Mouse (Mus musculus) layer of hippocampus, adult 11-12 months (tissue): Measurements from ENCODE around the gene Cluap1.

ENCODE experiments used
- DNase-seq: peaks from one replicate; pipeline ENCODE4 v3.0.0; 2022; ENCODE audit warnings: low spot score

Cluap1 gene

DNA sequence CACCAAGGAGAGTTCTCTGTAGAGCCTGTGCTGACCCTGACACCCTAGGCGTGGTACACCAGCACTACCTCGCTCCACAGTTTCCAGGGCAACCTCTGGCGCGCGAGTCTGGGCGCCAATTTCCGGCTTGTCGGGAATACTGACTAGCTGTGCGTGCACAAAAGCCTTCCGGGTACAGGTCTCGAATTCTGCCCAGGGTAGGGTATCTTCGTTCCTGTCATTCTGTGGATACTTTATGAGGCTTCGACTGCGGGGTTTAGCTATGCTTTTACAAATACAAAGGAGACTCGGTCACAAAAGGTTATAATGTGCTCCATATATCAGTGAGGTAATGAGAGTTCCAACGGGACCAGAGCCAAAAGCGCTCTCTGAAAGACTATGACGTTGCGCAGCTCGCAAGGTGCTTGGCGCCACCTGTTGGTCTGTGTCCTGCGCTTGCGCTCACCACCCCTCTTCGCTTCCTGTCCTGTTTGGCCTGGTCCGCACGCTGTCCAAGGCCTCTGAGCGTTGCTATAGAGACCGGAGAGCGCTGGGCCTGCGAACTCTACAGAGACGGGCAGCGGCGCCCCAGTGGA is at the start of gene Cluap1, which contains the start of gene 1700037C18Rik:
Gene Cluap1 (plus strand): TSS at position 265 of the 575 bp plus-strand sequence.
Gene 1700037C18Rik (minus strand): TSS at position 153 of the 575 bp plus-strand sequence.
- peak; percentile 96 for DNase-seq

DNA sequence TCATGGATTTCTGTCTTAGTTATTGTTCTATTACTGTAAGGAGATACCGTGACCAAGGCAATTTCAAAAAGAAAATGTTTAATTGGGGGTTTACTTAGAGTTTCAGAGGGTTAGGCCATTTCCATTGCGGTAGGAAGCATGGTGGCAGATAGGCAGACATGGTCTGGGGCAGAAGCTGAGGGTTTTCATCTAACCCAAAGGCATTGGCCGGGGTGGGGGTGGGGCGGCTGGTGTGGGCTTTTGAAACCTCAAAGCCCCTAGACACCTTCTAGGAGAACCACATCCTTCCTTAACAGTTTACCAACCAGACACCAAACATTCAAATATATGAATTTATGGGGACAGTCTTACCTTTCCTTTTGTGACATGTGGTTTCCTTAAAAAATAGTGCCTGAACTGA is 49.3 kb upstream of the Cluap1 start:
- DNase-seq = no peak

DNA sequence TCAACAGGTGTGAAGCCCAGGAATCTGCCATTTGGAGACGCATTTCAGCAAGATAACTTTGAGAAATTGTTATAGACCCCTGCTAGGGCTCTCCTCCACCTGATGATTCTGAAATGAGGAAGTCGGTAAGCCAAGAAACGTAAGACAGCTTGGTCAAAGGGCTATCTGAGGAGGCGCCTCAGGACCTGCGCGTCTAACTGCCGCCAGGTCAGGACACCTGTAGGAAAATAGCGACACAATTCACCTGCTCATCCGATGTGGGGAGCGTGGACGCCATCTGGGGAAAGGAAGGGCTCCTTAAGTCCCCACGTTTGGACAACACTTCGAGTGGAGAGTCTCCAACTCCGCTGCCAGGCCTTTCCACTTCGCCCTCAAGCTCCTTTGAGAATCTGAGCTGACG is 36.8 kb upstream of the Cluap1 start:
- no peak for DNase-seq

DNA sequence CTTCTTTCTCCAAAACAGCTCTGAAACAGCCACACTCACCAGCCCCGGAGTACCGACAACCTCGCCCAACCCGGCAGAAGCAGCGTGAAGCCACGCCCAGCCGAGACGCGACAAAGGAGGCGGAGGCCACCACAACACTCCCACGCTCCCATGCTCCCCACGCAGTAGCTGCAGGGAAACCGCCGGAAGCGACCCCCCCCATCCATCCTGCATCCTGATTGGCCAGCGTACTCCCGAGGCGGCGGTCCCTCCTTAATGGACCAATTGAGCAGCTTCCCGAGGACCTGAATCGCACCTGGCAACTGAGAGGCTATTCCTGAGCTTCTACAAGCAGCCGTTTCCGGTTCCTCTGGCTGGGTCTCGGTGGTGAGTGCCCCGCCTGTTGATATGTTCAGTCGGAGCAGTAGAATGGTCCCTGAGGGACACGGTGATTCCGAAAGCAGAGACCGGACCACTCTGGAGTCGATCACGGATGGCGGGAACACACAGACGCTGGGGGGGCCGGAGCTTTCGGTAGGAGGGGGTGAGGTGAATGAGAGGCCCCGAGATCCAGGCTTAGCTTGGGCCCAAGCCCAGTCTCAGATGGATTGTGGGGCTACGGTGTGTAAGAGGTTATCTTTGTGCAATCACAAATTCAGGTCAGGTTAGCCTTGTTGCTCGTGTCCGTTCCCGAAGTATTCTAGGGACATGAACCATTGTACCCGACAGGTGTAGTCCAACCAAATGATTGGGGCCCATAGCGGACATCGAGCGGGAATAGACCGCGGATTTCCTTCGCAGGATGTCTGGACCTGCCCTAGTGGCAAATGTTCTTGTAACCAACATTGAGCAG is 36.2 kb upstream of the Cluap1 start, which contains the start of gene Naa60:
Gene Naa60 (plus strand): TSS at position 160 of the 832 bp plus-strand sequence.
- DNase-seq = peak; percentile 89

DNA sequence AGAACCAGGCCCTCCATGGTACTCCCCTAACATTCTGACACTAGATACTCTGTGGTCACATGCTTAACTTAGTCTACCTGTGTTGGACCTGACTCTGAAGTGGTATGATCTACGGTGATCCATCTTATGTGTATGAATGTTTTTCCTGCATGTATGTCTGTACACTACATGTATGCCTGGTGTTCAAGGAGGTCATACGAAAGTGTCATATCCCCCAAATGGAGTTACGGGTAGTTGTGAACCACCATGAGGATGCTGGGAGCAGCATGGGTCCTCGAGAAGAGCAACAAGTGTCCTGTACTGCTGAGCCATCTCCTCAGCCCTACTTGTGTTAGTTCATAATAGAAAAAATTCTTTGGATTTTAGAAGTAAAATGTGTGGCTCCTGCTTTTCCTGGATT is 32.3 kb upstream of the Cluap1 start:
- no peak for DNase-seq

DNA sequence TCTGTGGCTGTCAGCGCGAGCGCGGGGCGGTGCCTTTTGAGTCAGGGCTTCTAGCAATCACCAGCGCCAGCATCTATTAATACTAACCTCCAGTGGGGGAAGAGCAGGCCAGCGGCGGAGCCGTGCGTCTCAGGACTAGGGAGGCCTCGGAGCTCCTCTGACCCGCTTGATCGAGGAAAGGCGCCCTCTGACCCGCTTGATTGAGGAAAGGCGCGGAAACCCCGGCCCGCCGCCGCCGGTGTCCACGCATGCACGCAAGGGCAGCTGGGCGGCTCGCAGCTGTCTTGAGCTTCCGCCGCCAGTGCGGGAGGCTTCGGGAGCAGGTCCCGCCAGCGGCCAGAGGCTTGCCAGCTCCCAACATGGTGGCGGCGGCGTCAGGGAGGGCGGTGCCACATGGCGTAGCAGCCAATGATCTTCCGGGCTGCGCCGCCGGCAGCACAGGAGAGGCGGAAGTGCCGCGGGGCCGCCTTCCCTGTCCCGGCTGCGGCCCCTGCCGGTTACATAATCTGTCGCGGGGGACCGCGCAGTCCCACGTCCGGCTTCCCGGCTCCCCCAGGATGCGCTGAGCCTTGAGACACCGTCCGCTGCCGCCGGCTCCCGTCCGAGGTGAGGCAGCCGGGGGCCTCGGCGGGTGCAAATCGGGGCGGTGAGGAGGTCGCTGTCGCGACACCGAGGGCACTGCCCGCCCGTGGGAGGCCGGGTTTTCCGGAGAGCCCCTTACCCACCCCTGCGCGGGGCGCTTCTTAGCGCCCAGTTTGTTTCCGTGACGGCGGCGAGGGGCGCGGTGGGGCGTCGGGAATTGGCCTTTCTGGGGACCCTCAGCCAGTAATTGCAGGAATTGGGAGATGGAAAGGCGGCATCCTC is 24.2 kb upstream of the Cluap1 start, which contains the start of the genes Zfp597 and Gm20695:
Gene Zfp597 (minus strand): TSS at position 361 of the 864 bp plus-strand sequence.
Gene Gm20695 (plus strand): TSS at position 448 of the 864 bp plus-strand sequence.
- DNase-seq = peak; percentile 94

DNA sequence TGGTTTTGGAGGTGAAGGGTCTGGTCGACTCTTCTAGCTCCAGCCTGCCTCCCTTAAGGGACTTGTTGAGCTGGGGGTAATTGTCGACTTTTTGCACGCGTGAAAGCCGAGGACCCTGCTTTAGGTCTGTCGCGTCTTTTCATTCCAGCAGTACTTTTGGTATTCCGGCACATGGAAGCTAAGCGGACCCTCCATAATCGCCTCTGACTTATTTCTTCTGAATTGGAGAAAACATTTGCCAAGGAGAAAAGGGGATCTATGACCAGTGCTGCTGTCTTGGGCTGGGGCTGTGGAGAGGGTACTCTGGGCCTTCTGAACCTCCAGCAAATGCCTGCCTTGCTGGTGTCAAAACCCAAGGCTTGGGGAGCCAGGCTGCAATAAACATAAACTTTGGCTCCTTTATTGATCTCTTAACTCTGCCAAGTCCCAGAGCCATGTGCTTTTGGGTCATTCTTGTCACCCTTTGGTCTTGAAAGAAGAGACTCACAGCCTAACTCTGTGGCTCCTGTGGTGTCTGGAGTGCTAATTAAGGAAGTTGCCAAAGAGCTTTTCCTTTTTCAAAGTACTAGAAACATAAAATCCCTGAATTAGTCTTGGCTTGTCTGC is 23.4 kb upstream of the Cluap1 start:
- no peak for DNase-seq

DNA sequence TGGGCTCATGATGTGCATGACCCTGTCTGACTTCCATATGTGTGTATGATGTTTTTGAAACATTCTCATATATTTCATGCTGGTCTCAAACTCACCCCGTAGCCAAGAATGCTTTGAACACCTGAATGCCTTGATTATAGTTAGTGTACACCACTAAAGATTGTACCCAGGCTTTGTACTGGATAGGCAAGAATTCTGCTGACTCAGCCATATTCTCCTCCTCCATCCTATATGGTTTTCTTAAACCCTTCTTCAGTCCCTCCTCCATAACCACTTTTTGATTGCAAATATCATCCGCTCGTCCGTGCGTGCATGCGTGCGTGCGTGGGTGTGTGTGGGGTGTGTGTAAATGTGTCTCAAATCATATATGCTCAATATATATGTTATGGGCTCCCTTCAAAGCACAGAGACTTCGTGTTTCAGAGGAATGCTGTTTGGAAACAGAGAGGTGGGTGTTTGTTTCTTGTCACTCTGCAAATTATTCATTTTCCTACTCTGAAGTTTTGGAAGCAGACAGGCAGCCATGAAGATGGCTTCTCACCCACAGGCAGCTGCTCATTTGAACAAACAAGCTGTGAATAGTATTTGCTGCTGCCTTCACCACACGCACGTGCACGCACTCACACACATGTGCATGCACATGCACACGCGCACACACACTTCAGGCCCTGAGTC is 16.8 kb upstream of the Cluap1 start:
- DNase-seq = no peak

DNA sequence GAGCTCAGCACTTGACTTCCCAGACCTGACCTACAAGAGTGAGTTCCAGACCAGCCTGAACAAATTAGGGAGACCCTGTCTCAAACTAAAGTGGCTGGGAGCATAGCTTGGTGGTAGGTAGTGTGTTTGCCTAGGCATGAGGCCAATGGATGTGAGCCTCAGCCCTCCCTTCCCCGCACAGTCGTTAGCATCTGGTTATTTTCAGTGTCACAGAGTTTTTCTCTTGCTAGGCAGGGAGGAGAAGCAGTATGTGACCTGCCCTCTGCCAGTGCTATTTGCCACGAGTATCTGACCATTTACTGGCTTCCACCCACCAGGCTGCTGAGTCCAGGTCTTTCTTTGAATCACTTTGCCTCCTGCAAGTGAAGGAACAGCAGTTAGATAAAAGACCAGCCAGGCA is 14.9 kb upstream of the Cluap1 start:
- DNase-seq = no peak

DNA sequence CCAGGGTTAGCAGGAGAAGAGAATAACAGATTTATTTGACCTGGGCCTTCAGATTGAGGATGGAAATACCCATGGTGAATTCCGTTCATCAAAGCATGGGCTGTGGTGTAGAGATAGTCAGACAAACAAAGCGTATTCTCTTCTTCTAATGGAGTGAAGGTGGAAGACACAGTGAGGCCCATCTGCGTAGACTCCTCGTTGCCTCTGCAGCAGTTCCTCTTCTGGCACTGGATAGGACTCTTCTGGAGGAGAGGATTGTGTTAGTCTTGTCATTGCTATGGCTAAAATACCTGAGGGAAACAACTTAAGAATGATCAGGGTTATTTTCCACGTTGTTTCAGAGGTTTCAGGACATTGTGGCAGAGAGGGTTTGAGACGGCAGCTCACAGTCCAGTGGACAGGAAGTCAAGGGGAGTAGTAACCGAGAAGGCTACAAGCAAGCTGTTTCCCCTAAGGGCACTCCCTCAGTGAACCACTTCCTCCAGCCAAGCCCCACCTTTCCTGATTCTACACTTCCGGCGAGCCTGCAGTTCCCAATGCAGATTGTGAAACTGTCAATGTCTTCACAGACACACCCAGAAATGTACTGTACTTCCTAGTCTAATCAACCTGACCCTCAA is 13.3 kb upstream of the Cluap1 start:
- no peak for DNase-seq

DNA sequence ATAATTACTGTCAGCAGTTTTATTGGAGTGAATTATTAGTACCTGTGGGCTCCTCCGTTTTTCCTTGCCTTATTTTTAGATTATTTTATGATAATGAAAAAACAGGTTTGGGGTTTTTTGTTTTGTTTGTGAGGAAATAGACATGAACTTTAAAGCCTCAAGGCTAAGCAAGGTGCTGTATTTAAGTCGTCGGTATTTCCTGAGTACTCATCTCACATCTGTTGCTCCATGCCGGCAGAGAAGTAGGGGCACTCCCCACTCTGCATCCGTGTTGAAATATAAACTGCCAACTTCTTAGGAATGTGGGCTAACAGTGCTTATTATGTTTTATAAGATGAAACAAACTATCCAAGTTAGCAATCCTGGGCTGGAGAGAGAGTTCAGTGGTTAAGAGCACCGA is 12.6 kb upstream of the Cluap1 start:
- no peak for DNase-seq

DNA sequence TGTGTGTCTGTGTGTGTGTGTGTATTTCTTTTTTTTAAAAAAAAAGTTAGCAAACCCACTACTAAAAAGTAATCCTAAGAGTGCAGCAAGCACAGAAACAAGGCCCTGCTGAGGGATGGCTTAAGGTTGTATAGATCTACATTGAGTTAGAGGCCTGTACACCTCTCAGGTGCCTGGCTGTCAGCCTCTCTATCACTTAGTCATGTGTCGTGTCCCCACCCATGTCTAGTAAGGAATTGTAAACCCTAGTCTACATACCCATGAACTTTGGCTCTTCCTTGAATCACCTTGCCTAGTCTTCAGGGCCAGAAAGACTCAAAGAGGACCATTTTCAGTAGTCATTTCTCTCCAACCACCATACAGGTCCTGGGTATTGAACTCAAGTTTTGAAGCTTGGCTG is 12.0 kb upstream of the Cluap1 start:
- DNase-seq = no peak

DNA sequence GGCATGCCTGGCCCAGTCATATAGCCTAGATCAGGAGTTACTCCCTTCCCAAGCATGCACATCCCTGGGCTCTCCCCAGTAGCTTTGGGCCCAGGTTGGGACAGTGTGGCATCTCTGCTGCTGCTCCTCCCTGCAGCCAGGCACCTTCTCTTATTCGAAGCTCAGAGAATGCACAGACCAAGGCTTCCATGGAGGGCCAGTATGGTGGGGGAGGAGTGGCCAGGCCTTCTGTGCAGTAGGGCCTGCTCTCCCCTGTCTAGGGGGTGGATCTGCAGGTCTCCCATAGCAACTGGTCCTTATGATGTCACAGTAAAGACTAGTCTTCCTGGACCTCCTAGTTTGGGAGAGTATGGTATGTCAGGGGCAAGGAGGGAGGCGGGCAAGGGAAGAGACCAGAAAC is 1.1 kb upstream of the Cluap1 start:
- no peak for DNase-seq

DNA sequence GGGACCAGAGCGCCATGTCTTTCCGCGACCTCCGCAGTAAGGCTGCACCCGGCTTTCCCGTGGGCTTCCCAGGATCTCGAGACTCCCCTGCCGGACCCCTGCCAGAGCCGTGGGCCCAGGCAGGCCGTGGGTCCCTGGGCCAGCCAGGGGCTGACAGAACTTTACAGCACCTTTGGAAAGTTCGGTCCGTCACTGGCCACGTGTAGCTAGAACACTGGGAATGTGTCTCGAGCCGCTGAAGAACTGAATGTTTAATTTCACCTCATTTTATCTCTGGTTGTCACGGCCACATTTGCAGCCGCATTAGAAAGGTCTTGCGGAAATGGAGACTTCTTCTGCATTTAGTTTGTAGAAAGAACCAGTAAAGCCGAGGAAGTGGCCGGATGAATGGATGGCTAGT is 517 bp downstream of the Cluap1 start:
- no peak for DNase-seq

DNA sequence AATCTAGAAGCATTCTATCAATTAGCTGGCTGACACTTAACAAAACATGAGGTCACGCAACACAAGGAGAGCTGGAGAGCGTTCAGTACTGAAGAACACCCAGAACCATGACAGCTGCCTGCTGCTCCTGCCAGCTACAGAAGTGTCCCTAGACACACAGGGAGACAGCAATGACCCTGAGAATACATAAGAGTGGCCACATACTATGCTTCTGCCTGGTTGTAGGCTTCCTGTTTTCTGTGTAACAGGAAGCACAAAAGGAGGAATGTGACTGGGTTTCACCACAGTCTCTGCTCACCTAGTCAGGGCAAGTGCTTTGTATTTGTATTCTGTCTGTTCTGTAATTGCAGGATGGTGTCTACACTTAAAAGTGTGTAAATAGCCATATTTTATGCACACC is 12.2 kb downstream of the Cluap1 start:
- no peak for DNase-seq

DNA sequence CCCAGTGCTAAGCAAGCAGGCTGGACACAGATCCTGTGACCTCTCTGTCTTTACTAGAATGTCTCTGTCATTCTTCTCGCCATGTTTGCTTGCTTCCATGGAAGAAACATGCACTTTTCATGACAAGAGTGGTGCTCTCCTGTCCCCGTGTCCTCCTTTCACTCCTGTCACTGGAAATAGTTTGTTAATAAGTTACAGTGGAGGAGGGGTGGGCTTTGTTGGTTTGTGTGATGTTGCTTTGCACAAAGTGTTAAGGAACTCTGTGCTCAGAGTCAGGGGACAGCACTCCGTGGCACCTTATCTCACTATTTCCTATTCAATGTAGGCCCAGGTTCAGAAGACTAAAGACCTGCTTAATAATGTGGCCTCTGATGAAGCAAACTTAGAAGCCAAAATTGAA is 14.9 kb downstream of the Cluap1 start:
- DNase-seq = no peak

DNA sequence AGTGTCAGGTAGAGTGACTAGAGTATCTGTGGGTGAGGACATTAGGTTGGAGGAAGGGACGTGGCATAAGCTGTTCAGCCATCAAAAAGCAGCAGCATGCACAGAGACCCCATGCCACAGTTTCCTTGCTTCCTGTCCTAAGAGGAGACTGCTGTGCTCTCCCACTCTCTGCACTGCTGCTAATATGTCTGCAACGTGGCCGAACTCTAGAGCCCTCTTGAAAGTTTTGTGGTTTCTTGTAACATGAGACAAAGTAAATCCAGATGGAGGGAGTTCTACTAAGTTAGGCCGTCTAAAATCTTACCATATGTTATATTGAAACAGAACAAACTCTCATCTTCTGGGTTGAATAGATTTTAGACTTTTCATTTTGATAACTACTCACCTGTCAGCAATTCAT is 15.4 kb downstream of the Cluap1 start:
- no peak for DNase-seq

DNA sequence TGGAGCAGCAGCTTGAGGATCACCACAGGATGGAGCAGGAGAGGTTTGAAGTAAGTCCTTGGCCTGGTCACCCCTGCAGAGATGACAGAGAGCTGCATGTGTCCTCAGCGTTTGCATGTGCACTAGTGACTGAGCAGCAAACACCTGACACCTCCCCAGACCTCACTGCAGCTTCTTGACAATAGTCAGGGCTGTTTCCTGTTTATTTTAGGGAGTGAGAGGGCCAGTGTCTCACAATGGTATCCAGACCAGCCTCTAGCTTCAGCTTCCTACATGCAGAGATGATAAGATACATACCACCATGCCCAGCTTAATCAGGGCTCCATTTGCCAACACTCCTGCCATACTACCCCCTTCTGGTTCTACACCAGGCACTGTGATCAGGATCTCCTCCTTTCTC is 20.0 kb downstream of the Cluap1 start:
- DNase-seq = no peak

DNA sequence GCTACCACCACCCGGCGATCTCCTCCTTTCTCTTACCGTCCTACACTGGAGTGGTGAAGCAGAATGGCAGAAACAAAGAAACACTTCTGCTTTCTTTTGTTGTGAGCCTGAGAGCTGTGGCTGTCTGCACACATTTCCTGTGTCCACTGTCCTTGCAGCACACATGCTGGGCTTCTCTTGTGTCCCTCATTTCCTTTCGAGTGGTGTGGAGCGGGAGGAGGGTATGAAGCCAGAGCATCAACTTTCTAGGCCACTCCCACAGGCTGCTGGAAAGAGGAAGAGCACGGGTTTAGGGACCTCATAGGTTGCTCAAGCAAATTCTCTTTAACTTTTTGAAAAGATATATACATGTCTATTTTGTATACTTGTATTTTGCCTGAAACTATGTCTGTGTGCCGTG is 20.6 kb downstream of the Cluap1 start:
- peak; percentile 45 for DNase-seq

DNA sequence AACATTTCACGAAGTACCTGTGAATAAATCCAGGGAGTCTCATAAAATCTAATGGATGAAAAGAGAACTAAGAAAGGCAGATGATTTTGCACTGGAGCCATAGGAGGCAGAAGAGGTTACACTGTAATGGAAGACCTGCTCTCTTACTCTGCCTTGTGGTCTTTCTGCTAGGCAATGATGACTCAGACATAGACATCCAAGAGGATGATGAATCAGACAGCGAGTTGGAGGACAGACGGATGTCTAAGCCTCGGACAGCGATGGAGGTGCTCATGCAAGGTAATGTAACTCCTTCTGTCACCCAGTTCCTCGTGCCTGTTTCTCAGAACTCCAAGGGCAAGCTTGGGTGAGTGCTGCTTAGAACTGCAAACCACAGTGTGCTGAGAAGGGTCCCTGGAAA is 24.9 kb downstream of the Cluap1 start:
- DNase-seq = no peak

DNA sequence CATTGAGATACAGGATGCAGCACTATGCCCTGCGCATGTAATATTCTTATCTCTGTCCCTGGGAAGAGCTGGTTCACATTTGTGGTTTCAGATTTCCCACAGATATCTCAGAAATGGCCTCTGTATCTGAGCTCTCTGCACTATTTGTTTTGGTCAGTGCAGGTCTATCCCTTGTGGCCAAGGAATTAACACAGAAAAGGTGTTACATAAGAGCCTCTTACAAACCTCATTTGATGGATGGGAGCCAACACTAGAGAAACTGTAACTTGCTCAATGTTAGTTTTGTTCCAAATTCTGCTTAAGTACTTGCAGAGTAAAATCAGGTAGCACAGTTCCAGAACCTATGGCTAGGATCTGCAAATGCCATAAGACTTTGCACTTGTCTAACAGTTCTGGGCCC is 25.5 kb downstream of the Cluap1 start:
- DNase-seq = no peak
